Mouse (Mus musculus): Measurements from ENCODE around the gene Sh3d21.

Gene Sh3d21

GRCm38 (mm10) chr4:126147533-126148160 is 15.6 kb downstream of the Sh3d21 start, which contains the start of gene Eva1b:
TSS of gene Eva1b (plus strand) at chr4:126147744.
- peak; percentile 78 for DNase-seq (ENCODE audit: extremely low spot score, low read depth, low spot score)

- DNase-seq (ENCODE audit: extremely low spot score, low read depth, low spot score) = no peak
Measured at GRCm38 (mm10) chr4:126146974-126147532, 16.2 kb downstream of the Sh3d21 start.

GRCm38 (mm10) chr4:126145396-126145795 is 17.9 kb downstream of the Sh3d21 start:
- DNase-seq (ENCODE audit: extremely low spot score, low read depth, low spot score) = no peak

- DNase-seq (ENCODE audit: extremely low spot score, low read depth, low spot score) = no peak
Measured at GRCm38 (mm10) chr4:126141021-126141420, 22.3 kb downstream of the Sh3d21 start.

- no peak for DNase-seq (ENCODE audit: extremely low spot score, low read depth, low spot score)
Measured at GRCm38 (mm10) chr4:126137773-126138172, 25.5 kb downstream of the Sh3d21 start.

- DNase-seq (ENCODE audit: extremely low spot score, low read depth, low spot score) = no peak
Measured at GRCm38 (mm10) chr4:126134639-126135038, 28.7 kb downstream of the Sh3d21 start.

- DNase-seq (ENCODE audit: extremely low spot score, low read depth, low spot score) = no peak
Measured at GRCm38 (mm10) chr4:126134236-126134635, 29.1 kb downstream of the Sh3d21 start.

- no peak for DNase-seq (ENCODE audit: extremely low spot score, low read depth, low spot score)
Measured at GRCm38 (mm10) chr4:126132636-126133264, 30.5 kb downstream of the Sh3d21 start.

- no peak for DNase-seq (ENCODE audit: extremely low spot score, low read depth, low spot score)
Measured at GRCm38 (mm10) chr4:126131290-126132121, 31.8 kb downstream of the Sh3d21 start.

GRCm38 (mm10) chr4:126130502-126130901 is 32.8 kb downstream of the Sh3d21 start:
- no peak for DNase-seq (ENCODE audit: extremely low spot score, low read depth, low spot score)

GRCm38 (mm10) chr4:126123309-126124040 is 39.8 kb downstream of the Sh3d21 start:
- no peak for DNase-seq (ENCODE audit: extremely low spot score, low read depth, low spot score)

- no peak for DNase-seq (ENCODE audit: extremely low spot score, low read depth, low spot score)
Measured at GRCm38 (mm10) chr4:126120506-126120905, 42.8 kb downstream of the Sh3d21 start.

- DNase-seq (ENCODE audit: extremely low spot score, low read depth, low spot score) = no peak
Measured at GRCm38 (mm10) chr4:126120052-126120451, 43.2 kb downstream of the Sh3d21 start.

GRCm38 (mm10) chr4:126119051-126119450 is 44.2 kb downstream of the Sh3d21 start:
- DNase-seq (ENCODE audit: extremely low spot score, low read depth, low spot score) = no peak

GRCm38 (mm10) chr4:126118651-126119050 is 44.6 kb downstream of the Sh3d21 start:
- DNase-seq (ENCODE audit: extremely low spot score, low read depth, low spot score) = no peak

- no peak for DNase-seq (ENCODE audit: extremely low spot score, low read depth, low spot score)
Measured at GRCm38 (mm10) chr4:126117116-126117515, 46.2 kb downstream of the Sh3d21 start.

GRCm38 (mm10) chr4:126115871-126116521 is 47.3 kb downstream of the Sh3d21 start:
- no peak for DNase-seq (ENCODE audit: extremely low spot score, low read depth, low spot score)

GRCm38 (mm10) chr4:126115411-126115810 is 47.9 kb downstream of the Sh3d21 start:
- no peak for DNase-seq (ENCODE audit: extremely low spot score, low read depth, low spot score)

- DNase-seq (ENCODE audit: extremely low spot score, low read depth, low spot score) = no peak
Measured at GRCm38 (mm10) chr4:126113943-126114342, 49.3 kb downstream of the Sh3d21 start.

- DNase-seq (ENCODE audit: extremely low spot score, low read depth, low spot score) = no peak
Measured at GRCm38 (mm10) chr4:126113243-126113642, 50.0 kb downstream of the Sh3d21 start.
